Mouse (Mus musculus): ENCODE measurements around the gene 2310034G01Rik. TPM values are rescaled to one million over a fixed set of nuclear protein-coding genes. Genes with fewer than 3 reads are reported as not detected.
A peak's percentile ranks its signal among the peaks of the same experiment; 100 is the strongest.

2310034G01Rik gene
- polyA plus RNA-seq, 1 experiment from 2014 or later, result 2.1 TPM

DNA sequence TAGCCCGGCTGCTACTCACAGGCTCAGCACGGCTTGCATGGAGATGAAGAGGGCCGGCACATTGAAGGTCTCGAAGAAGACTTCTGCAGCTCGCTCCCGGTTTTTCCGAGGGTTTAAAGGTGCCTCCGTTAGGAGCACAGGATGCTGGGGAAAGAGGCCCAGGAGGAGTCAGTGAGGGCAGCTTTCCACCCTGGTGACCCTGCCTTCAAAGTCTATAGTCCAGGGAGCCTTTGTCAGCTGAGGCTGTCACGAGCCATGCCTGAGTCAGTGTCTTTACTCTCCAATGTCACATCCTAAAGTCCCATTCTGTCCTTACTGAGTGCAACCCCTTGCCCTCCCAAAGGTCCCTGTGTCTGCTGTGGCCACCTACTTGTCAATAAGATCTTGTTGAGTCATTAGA is 32.2 kb upstream of the 2310034G01Rik start:
- ATAC-seq (ENCODE audit: insufficient number of reproducible peaks, low FRiP score, low TSS enrichment, low read depth), result no peak
- Histone ChIP-seq H3K4me3 (no peak overlapping the region), H3K4me2 (no peak overlapping the region), H3K9me3 (no peaks in the 10 kb centered on the region), H3K9ac (no peak overlapping the region), H3K27ac (no peak overlapping the region), H3K36me3 (peaks cover 88% of the 10 kb centered on the region), H3K4me1 (no peaks in the 10 kb centered on the region), H3K27me3 (no peaks in the 10 kb centered on the region)
- 86% methylated on average over 9 of the region's 9 CpGs for WGBS

DNA sequence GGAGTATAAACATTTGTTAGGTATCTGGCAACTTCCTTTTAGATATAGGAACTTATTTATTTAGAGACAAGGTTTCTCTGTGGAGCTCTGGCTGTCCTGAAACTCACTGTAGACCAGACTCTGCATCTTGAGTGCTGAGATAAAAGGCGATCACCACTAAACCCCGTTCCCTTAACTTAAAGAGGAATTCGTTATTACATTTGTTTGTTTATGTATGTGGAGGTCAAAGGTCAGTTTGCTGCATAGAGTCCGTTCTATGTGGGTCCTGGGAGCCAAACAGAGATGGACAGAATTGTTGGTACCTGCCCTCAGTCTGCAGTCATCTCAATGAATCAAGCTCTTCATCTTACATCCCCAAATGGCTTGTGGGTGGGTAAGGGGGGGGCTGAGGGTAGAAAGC is 25.8 kb upstream of the 2310034G01Rik start:
- Histone ChIP-seq H3K4me3 (no peak overlapping the region), H3K27me3 (no peaks in the 10 kb centered on the region), H3K36me3 (peaks cover 43% of the 10 kb centered on the region), H3K9ac (no peak overlapping the region), H3K27ac (no peak overlapping the region), H3K4me1 (peaks cover 13% of the 10 kb centered on the region; the same call in 1 of the 2 replicates), H3K4me2 (no peak overlapping the region), H3K9me3 (no peaks in the 10 kb centered on the region)
- no peak for ATAC-seq (ENCODE audit: insufficient number of reproducible peaks, low FRiP score, low TSS enrichment, low read depth)
- 54% methylated on average over 4 of the region's 4 CpGs for WGBS

DNA sequence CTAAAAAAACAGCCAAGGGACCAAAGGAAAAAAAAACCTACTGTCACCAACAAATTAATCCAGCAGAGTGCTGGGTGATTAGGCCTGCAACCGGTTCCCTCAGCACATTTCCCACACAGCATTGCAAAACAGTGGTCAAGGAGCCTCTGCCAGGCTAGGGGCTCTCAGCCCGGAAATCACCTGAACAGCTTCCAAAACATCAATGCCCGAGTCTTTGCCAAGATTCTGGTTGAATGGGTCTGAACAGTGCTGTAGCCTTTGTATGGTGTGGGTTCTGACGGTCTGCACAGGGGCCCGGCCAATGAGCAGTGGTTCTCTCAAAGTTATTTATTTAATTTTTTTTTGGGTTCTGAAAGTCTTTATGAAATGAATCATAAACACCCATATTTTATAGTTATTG is 25.4 kb upstream of the 2310034G01Rik start:
- Histone ChIP-seq H3K9ac (no peak overlapping the region), H3K9me3 (no peaks in the 10 kb centered on the region), H3K4me2 (no peak overlapping the region), H3K36me3 (peaks cover 39% of the 10 kb centered on the region), H3K4me1 (peaks cover 13% of the 10 kb centered on the region; the same call in 1 of the 2 replicates), H3K27me3 (no peaks in the 10 kb centered on the region), H3K4me3 (no peak overlapping the region), H3K27ac (no peak overlapping the region)
- 52% methylated on average over 5 of the region's 5 CpGs for WGBS
- ATAC-seq (ENCODE audit: insufficient number of reproducible peaks, low FRiP score, low TSS enrichment, low read depth), result no peak

DNA sequence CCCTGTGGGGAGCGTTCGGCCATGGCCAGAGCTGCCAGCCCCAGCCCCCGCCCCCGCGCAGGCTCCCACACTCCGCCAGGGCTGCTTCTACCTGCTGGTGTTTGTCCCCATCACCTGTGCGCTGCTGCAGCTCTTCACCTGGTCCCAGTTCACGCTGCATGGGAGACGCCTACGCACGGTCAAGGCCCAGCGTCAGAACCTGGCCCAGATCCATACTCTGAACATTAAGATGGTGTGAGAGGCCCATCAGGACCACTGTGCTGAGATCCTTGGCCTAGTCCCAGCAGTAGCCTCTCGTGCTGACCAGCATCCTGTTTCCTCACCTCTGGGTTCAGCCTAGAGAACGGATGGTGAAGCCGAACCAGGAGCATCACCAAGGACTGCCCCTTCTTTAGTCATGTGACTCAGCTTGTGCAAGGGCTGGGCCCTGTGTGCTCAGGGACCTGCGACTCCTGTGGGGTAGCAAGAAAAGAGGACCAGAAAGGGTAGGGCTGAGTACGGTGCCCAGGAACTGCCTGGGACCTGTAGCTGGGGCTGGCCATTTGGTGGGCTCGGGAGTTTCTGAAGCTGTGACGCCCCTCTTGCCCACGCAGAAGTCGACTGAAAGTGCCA is 24.5 kb upstream of the 2310034G01Rik start:
- Histone ChIP-seq H3K9me3 (no peaks in the 10 kb centered on the region), H3K27ac (no peak overlapping the region), H3K27me3 (no peaks in the 10 kb centered on the region), H3K4me3 (no peak overlapping the region), H3K4me2 (no peak overlapping the region), H3K36me3 (peaks cover 30% of the 10 kb centered on the region), H3K9ac (no peak overlapping the region), H3K4me1 (peaks cover 13% of the 10 kb centered on the region; the same call in 1 of the 2 replicates)
- WGBS, result 50% methylated on average over 21 of the region's 21 CpGs
- ATAC-seq (ENCODE audit: insufficient number of reproducible peaks, low FRiP score, low TSS enrichment, low read depth), result no peak

DNA sequence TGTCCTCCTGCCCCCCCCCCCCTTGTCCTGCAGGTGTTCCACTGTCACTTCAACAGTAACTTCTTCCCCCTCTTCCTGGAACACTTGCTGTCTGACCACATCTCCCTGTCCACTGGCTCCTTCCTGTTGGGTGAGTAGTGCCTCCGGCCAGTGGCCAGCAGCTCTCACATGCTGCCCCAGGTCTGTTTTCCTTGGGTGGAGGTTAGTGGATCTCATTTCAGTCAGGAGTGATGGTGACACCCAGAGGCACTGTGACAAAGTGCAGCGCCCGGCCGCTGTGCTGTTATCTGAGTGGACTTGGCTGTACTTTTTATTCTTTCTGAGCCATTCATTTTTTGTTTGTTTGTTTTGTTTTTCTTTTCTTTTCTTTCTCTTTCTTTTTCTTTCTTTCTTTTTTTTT is 19.1 kb upstream of the 2310034G01Rik start:
- H3K36me3 ChIP-seq, result no peaks in the 10 kb centered on the region
- 17% methylated on average over 4 of the region's 4 CpGs for WGBS
- no peak overlapping the region for H3K9ac ChIP-seq
- no peak overlapping the region for H3K4me3 ChIP-seq
- H3K27me3 ChIP-seq, result no peaks in the 10 kb centered on the region
- no peaks in the 10 kb centered on the region for H3K9me3 ChIP-seq
- ATAC-seq (ENCODE audit: insufficient number of reproducible peaks, low FRiP score, low TSS enrichment, low read depth), result no peak
- H3K27ac ChIP-seq, result no peak overlapping the region
- peaks cover 4% of the 10 kb centered on the region; the same call in 1 of the 2 replicates for H3K4me1 ChIP-seq
- H3K4me2 ChIP-seq, result no peak overlapping the region

DNA sequence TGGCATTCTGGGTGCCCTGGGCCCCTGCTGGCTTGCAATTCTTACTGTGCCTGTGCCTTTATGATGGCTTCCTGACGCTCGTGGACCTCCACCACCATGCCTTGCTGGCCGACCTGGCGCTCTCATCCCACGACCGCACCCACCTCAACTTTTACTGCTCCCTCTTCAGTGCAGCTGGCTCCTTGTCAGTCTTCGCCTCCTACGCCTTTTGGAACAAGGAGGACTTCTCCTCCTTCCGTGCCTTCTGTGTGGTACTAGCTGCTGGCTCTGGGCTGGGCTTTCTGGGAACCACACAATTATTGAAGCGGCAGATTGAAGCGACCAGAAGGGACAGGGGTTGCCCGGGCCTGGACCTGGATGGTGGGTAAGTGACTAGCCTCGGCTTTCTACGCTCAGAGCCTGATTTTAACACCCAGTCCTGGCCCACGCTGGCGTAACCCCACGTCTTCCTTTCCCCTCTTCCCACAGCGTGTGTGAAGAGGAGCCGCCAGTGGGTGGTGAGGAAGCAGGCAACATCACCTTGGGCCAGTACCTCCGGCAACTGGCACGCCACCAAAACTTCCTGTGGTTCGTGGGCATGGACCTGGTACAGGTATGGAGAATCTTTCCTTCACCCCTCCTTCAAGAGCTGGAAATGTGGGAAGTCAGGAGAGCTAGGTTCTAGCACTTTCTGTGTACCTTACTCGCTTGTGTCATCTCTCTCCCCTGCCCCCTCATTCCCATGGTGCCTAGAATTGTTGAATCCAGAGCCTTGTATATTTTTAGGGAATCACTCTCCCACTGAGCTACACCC is 17.9 kb upstream of the 2310034G01Rik start:
- H3K27me3 ChIP-seq, result no peaks in the 10 kb centered on the region

DNA sequence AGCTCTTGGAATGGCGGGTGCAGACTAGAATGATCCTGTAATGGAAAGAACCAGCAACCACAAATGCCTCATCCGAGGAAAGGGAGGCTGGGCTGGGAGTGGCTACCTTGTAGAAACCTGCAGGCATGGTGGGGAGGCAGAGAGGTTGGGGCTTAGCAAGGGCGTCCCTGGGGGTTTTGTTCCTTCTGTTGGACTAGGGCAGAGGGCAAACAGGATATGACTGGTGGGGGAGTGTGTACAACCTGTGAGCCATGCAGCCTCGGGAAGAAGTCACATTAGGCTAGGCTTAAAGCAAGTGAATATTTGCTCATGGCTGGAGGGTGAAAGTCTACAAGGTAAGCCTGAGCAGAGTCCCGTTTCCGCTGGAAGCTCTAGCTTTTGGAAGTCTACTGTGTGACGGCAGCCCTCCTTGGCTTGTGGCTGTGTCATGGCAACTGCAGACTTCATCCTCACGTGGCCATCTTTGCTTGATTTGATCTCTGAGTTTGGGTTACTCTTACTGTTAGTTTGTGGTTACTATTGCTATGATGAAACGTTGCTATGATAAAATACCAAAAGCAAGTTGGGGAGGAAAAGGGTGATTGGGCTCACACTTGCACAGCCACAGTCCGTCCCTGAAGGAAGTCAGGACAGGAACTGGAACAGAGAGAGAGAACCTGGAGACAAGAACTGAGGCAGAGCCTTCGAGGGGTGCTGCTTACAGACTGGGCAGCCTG is 13.3 kb upstream of the 2310034G01Rik start:
- Histone ChIP-seq H3K9ac (no peak overlapping the region), H3K27me3 (peaks cover 7% of the 10 kb centered on the region), H3K4me2 (no peak overlapping the region), H3K4me1 (no peaks in the 10 kb centered on the region), H3K27ac (no peak overlapping the region), H3K9me3 (no peaks in the 10 kb centered on the region), H3K36me3 (no peaks in the 10 kb centered on the region), H3K4me3 (no peak overlapping the region)
- no peak for ATAC-seq (ENCODE audit: insufficient number of reproducible peaks, low FRiP score, low TSS enrichment, low read depth)
- WGBS, result 80% methylated on average over 11 of the region's 11 CpGs

More for the DNA sequence above, 17.9 kb upstream of the 2310034G01Rik start:
- Histone ChIP-seq H3K4me1 (0 out of 2 replicates have a peak, but pooled peaks cover 3% of the 10 kb centered on the region), H3K4me2 (no peak overlapping the region), H3K27ac (no peak overlapping the region), H3K36me3 (no peaks in the 10 kb centered on the region), H3K4me3 (no peak overlapping the region), H3K9ac (no peak overlapping the region), H3K9me3 (no peaks in the 10 kb centered on the region)
- no peak for ATAC-seq (ENCODE audit: insufficient number of reproducible peaks, low FRiP score, low TSS enrichment, low read depth)
- 78% methylated on average over 23 of the region's 23 CpGs for WGBS

DNA sequence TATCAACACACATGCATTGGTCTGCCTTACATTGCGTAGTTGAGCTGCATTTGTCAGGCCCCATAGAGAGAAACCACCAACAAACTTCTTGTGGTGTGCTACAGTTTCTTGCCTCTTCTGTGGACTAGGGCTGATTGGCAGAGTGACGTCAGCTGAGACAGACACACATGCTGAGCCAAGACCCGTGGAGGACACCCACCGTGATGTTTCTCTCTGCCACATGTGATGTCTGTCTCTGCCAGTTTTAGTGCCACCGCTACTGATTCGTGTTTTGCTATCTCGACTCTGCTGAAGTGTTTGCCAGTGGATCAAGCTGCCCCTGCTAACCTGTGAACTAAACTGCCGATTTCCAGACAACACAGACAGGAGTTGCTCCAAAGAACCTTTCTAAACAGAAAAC is 12.0 kb upstream of the 2310034G01Rik start:
- ATAC-seq (ENCODE audit: insufficient number of reproducible peaks, low FRiP score, low TSS enrichment, low read depth), result no peak
- Histone ChIP-seq H3K36me3 (no peaks in the 10 kb centered on the region), H3K4me2 (no peak overlapping the region), H3K9ac (no peak overlapping the region), H3K27me3 (peaks cover 20% of the 10 kb centered on the region), H3K4me3 (no peak overlapping the region), H3K27ac (no peak overlapping the region), H3K4me1 (peaks cover 3% of the 10 kb centered on the region; the same call in 1 of the 2 replicates), H3K9me3 (no peaks in the 10 kb centered on the region)
- 79% methylated on average over 8 of the region's 8 CpGs for WGBS

DNA sequence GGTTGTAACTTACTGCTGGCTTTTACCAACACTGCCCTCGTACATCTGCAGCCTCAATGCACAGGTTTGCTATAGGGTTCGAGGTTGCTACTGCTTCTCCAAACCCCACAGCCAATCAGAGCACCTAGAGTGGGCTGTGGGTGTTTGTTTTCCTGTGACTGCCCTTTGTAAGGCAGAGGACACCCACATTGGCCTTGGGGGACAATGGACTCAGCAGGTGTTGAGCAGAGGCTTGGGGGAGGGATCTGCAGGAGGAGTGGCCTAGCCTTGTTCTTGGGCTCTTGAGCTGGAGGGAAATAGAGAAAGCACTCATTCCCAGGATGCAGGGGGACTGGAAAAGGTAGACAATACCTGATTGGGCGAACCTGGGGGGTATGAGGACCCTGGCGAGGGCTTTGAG is 8.3 kb upstream of the 2310034G01Rik start:
- peaks cover 27% of the 10 kb centered on the region for H3K27me3 ChIP-seq
- H3K4me3 ChIP-seq, result no peak overlapping the region
- H3K4me1 ChIP-seq, result peaks cover 12% of the 10 kb centered on the region
- H3K27ac ChIP-seq, result no peak overlapping the region
- no peak overlapping the region for H3K9ac ChIP-seq
- H3K36me3 ChIP-seq, result no peaks in the 10 kb centered on the region
- no peak overlapping the region for H3K4me2 ChIP-seq
- 59% methylated on average over 4 of the region's 4 CpGs for WGBS
- no peaks in the 10 kb centered on the region for H3K9me3 ChIP-seq
- ATAC-seq (ENCODE audit: insufficient number of reproducible peaks, low FRiP score, low TSS enrichment, low read depth), result no peak

DNA sequence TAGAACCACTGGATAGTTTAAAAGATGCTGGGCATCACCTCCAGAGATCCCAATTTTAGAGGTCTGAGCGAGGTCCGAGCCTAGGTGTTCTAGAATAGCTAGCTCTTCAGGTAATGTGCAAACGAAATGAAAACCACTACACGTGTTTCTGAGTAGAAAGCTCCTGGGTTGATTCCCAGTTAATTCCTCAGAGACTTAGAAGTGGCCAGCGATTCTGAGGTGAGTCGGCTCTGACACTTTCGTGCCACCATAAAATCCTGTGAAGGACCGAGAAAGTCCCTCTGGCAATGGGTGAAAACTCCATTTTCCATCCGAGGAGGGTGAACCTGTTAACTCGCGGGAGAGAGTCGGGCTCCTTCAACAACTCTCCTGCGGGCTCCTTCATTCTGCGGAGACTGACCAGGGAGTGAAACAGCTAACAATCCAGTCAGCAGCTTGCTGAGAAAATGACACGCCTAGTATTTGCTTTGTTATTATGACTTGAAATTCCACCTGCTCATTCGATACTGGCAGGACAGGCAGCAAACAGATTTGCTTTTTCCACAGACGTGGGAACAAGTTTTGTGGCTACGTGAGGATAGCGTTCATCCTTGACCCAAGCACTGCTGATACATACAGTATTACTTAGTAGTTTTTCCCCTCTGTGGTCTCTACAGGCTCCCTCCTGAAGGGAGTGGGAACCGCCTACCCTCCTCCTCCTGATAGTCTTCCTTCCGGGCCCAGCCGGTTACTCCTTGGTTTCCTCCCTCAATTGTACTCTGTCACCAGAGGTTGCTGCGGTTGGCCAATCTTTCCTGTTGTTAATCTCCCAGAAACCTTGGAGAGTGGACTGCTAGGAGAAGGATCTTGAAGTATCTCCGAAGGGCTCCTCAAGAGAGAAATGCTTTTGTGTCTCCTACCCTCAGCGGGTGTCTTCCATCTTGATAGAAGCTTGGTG is 7.5 kb upstream of the 2310034G01Rik start:
- no peaks in the 10 kb centered on the region for H3K36me3 ChIP-seq
- H3K9ac ChIP-seq, result 0 out of 2 replicates have a peak overlapping the region, but pooled peaks have one; percentile 36
- H3K27me3 ChIP-seq, result peaks cover 27% of the 10 kb centered on the region
- H3K9me3 ChIP-seq, result no peaks in the 10 kb centered on the region; the same call in 1 of the 2 replicates
- no peak overlapping the region for H3K27ac ChIP-seq
- peak overlapping the region; percentile 83 for H3K4me2 ChIP-seq
- 24% methylated on average over 25 of the region's 25 CpGs for WGBS
- peak overlapping the region; percentile 49 for H3K4me3 ChIP-seq
- H3K4me1 ChIP-seq, result peaks cover 12% of the 10 kb centered on the region
- no peak for ATAC-seq (ENCODE audit: insufficient number of reproducible peaks, low FRiP score, low TSS enrichment, low read depth)

DNA sequence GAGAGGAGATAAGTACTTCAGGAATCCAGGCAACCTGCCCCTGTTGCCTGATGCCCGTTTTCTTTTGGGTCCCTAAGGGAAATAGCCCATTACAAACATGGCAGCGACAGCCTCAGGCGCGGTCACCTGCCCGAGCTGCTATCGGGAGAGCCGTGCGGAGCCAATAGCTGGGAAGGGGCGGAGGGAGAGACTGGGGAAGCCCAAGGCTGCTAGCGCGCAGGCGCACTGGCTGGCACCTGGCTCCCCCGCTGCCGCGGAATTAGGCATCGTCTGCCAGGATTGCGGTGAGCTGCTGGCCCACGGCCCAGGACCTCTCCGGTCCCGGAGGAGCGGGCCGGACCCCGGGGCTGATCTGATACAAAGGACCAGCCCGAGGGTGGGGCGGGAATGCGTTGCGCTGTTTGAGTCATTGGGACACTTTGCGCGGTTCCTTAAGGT is 6.6 kb upstream of the 2310034G01Rik start:
- ATAC-seq (ENCODE audit: insufficient number of reproducible peaks, low FRiP score, low TSS enrichment, low read depth), result no peak
- Histone ChIP-seq H3K4me2 (peak overlapping the region; percentile 83), H3K9ac (peak overlapping the region; percentile 36), H3K36me3 (no peaks in the 10 kb centered on the region), H3K27me3 (peaks cover 27% of the 10 kb centered on the region), H3K4me1 (peaks cover 12% of the 10 kb centered on the region), H3K27ac (no peak overlapping the region), H3K9me3 (no peaks in the 10 kb centered on the region; the same call in 1 of the 2 replicates), H3K4me3 (peak overlapping the region; percentile 49)
- WGBS, result 1% methylated on average over 29 of the region's 29 CpGs
